Mouse (Mus musculus): ENCODE data around the gene Irf2bp1. TPM values are rescaled to one million over a fixed set of nuclear protein-coding genes. Genes with fewer than 3 reads are reported as not detected.

Gene Irf2bp1
- 6.5 TPM for polyA plus RNA-seq (2017; shearing (Covaris generic))

GRCm38 (mm10) chr7:19003902-19004630 lies at the start of gene Irf2bp1:
TSS of gene Irf2bp1 (plus strand) at chr7:19004044.

GRCm38 (mm10) chr7:18987100-18987499 lies 16.7 kb upstream of the Irf2bp1 start, which contains the start of gene Nanos2:
TSS of gene Nanos2 (plus strand) at chr7:18987400.

GRCm38 (mm10) chr7:18990601-18991295 lies 13.1 kb upstream of the Irf2bp1 start, which contains the start of gene Mypop:
TSS of gene Mypop (plus strand) at chr7:18991245.

GRCm38 (mm10) chr7:19023357-19023814 lies 19.5 kb downstream of the Irf2bp1 start, which contains the start of gene Foxa3:
TSS of gene Foxa3 (minus strand) at chr7:19023538.

GRCm38 (mm10) chr7:19024096-19024506 lies 20.3 kb downstream of the Irf2bp1 start, which contains the start of gene Sympk:
TSS of gene Sympk (plus strand) at chr7:19024377.

GRCm38 (mm10) chr7:19054047-19054776 lies 50.4 kb downstream of the Irf2bp1 start, which contains the start of gene Rsph6a:
TSS of gene Rsph6a (plus strand) at chr7:19054690.

Other genes starting within 250 kb of the Irf2bp1 start
- gene Psg19, start 205.5 kb upstream of the Irf2bp1 start, polyA plus RNA-seq (2017; shearing (Covaris generic)), result not detected
- not detected for gene Psg17, start 182.4 kb upstream of the Irf2bp1 start, polyA plus RNA-seq (2017; shearing (Covaris generic))
- gene Mill2, start 164.1 kb upstream of the Irf2bp1 start, polyA plus RNA-seq (2017; shearing (Covaris generic)), result 0.38 TPM
- gene Pglyrp1, start 132.7 kb upstream of the Irf2bp1 start, polyA plus RNA-seq (2017; shearing (Covaris generic)), result 191 TPM
- 46.0 TPM for gene Ccdc61, start 93.6 kb upstream of the Irf2bp1 start, polyA plus RNA-seq (2017; shearing (Covaris generic))
- gene Nova2, start 78.2 kb upstream of the Irf2bp1 start, polyA plus RNA-seq (2017; shearing (Covaris generic)), result not detected
- gene Nanos2, start 16.6 kb upstream of the Irf2bp1 start, polyA plus RNA-seq (2017; shearing (Covaris generic)), result not detected
- 3.3 TPM for gene Mypop, start 12.8 kb upstream of the Irf2bp1 start, polyA plus RNA-seq (2017; shearing (Covaris generic))
- gene Foxa3, start 19.5 kb downstream of the Irf2bp1 start, polyA plus RNA-seq (2017; shearing (Covaris generic)), result not detected
- 23.0 TPM for gene Sympk, start 20.3 kb downstream of the Irf2bp1 start, polyA plus RNA-seq (2017; shearing (Covaris generic))
- not detected for gene Rsph6a, start 50.6 kb downstream of the Irf2bp1 start, polyA plus RNA-seq (2017; shearing (Covaris generic))
- not detected for gene Dmwd, start 72.2 kb downstream of the Irf2bp1 start, polyA plus RNA-seq (2017; shearing (Covaris generic))
- 1.4 TPM for gene Dmpk, start 79.8 kb downstream of the Irf2bp1 start, polyA plus RNA-seq (2017; shearing (Covaris generic))
- gene Six5, start 90.5 kb downstream of the Irf2bp1 start, polyA plus RNA-seq (2017; shearing (Covaris generic)), result 0.35 TPM
- gene Gm4969, start 114.3 kb downstream of the Irf2bp1 start, polyA plus RNA-seq (2017; shearing (Covaris generic)), result not detected
- 36.5 TPM for gene Fbxo46, start 115.8 kb downstream of the Irf2bp1 start, polyA plus RNA-seq (2017; shearing (Covaris generic))
- gene Qpctl, start 145.2 kb downstream of the Irf2bp1 start, polyA plus RNA-seq (2017; shearing (Covaris generic)), result 14.1 TPM
- gene Snrpd2, start 145.7 kb downstream of the Irf2bp1 start, polyA plus RNA-seq (2017; shearing (Covaris generic)), result 46.5 TPM
- not detected for gene Gipr, start 162.1 kb downstream of the Irf2bp1 start, polyA plus RNA-seq (2017; shearing (Covaris generic))
- 38.3 TPM for gene Eml2, start 172.4 kb downstream of the Irf2bp1 start, polyA plus RNA-seq (2017; shearing (Covaris generic))
- gene Gpr4, start 208.5 kb downstream of the Irf2bp1 start, polyA plus RNA-seq (2017; shearing (Covaris generic)), result 0.10 TPM
- gene Opa3, start 224.3 kb downstream of the Irf2bp1 start, polyA plus RNA-seq (2017; shearing (Covaris generic)), result 25.0 TPM